Mouse (Mus musculus) right cerebral cortex, adult 18-20 months (tissue): ENCODE measurements at regions not wholly inside any gene's neighbourhood (a gene's known extent, or its start where the extent isn't known, plus 50 kb on each side); places are given as distances from the start of the nearest gene placed in this dataset.

Source experiments
- DNase-seq: peaks from one replicate; pipeline ENCODE4 v3.0.0; 2022; ENCODE audit warnings: mixed read lengths

DNA sequence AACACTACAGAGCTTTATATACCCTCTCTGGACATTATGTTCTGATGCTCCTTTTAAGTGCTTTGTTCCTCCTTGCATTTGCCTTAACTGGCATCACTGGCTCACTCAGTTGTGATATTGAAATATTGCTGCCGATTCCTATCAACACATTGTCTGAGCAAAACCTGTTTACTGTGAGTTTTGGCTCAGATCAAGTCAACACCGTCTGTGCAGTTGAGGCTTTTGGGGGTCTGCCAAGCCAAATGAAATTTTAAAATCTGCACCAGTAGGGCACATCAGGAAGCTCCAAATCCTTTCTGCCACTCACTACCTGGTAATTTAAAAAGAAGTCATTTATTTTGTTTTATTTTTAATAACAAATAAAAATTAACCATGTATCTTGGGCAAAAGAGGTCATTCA is 482.6 kb upstream of the Gm20594 start:
- DNase-seq = peak; percentile 8
